Mouse (Mus musculus): ENCODE measurements at regions not wholly inside any gene's neighbourhood (a gene's known extent, or its start where the extent isn't known, plus 50 kb on each side); places are given as distances from the start of the nearest gene placed in this dataset.

DNA sequence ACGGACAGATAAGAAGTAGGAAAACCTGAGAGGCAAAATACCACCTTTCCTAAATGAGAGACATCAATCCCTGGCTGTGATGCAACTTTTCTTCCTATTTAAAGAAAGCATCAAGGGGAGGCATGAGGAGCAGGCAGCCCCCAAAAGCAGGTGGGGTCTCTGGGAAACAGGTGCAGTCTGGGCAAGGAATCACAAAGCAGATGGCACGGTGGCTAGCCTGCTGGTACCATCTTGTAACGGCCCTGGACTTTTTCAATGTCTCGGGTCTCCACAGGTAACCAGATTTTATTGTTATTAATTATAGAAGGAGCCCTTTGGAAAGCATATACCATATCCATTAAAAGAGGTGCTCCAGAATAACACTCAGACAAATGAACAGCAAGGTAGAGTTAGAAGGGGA is 219.6 kb downstream of the Galc start:
- DNase-seq = no peak

DNA sequence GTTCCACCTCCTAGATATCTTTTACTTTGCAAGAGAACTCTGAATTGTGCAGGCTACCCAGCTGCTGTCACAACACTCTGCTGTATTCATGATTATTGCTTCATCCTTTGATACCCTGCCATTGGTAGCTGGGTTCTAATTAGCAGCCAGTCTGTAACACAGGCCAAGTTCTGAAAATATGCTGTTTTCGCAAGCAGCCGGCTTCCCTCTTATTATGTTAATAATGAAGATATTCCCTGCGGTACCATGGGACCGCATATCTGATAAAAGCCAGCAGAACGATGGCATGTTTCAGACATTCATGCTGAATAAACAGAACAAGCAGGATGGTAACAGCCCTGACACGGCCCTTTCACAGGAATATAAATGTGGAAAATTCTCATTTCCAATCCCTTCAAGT is 235.6 kb downstream of the Galc start:
- DNase-seq = no peak

GRCm38 (mm10) chr12:98014607-98015278 is 244.5 kb downstream of the Galc start:
- no peak for DNase-seq

DNA sequence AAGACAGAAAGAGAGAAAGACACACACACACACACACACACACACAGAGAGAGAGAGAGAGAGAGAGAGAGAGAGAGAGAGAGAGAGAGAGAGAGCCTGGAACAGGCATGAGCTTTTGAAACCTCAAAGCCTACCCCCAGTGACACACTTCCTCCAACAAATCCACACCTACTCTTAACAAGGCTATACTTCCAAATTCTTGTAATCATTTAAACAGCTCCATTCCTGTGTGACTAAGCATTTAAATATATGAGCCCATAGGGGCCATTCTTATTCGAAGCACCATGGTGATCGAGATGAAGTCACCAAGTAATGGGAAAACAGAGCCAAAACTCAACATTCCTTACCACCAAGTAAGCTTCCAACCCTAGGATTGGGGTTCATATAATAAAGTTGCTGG is 250.1 kb downstream of the Galc start:
- DNase-seq = no peak

DNA sequence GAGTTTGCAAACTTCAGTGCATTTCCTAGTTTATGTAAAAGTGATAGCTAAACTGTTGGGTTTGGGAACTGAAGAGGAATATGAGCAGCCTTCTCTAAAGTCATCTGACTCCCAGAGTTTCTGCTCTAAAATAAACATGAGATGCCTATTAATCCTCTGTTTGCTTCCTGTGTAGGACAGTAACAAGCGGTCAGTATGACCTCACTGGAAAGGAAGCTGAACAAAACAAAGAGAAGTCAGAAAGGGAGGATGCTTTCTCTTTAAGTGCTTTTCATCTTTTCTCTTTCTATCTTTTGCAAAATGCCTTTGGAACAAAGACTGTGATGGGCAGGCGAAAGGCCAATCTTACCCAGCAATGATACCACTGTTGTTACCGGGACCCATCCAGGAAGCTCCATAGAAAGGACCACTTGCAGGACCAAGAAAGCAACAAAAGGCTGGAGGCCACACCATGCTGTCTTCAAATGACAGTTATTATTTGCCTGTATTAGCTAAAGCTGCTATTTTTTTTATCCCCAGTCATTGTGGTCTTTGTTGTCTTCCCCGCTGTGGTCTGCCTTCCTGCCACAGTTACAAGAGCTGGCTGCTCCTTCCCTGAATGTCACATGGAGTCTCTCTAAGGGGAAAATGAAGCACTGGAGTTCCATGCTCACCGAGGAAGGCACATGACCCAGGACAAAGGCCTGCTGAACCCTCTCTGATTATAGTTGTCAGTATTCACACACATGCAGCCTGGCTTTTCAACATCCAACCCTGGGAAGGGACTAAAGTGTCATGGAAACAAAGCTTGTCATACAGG is 253.4 kb downstream of the Galc start:
- DNase-seq = no peak

DNA sequence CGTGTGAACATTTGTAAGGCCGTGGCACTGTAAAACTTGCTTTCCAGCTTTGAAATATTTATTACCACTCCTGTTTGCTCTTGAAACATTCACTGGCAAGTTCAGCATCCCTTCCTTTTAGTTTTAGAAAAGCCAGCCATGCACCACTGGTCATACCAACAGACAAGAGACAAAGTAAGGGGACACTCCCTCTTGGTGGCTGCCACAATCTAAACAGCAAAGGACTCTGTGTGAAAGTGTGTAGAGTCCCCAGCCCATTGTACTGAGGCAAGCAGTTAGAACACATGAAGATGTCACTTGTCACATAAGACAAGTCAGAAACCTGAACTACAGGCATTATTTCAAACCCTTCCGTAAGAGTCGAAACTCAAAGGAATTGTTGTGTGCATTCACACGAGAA is 257.0 kb downstream of the Galc start:
- DNase-seq = no peak

DNA sequence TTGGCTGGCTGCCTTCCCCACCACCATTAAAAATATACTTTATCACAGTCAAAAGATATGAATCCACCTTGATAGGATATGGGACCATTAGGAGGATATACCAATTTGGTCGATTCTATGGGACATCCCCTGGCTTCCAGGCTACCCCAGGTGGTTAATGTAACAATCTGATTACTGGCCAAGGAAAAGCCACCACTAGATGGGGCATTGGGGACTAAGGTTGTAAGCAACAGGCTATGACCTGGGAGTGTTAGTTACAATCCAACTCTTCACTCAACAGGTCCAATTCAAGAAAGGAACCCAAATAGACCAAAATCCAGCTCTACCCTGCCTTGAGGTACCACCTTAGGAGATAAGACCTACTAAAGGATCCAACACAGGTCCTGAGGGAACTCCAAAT is 264.4 kb downstream of the Galc start:
- DNase-seq = no peak

DNA sequence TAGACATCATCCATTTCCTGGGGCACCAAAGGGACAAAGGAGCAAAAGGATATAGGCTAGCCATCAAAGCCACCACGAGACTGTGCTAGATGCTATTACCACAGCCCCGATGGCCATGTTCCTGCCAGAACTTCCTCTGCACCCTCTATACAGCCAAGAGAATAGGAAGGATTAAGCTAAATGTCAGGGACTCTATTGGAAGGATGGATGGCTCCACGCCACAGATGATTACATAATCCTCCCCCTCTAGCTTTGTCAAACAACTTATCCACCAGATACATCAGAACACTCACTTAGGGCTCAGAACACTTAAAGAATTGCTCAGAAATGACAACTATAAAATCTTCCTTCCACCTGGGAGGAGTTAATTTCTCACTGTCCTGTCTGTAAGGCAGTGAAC is 265.3 kb downstream of the Galc start:
- no peak for DNase-seq

GRCm38 (mm10) chr12:97983390-97983789 is 275.9 kb downstream of the Galc start:
- no peak for DNase-seq

DNA sequence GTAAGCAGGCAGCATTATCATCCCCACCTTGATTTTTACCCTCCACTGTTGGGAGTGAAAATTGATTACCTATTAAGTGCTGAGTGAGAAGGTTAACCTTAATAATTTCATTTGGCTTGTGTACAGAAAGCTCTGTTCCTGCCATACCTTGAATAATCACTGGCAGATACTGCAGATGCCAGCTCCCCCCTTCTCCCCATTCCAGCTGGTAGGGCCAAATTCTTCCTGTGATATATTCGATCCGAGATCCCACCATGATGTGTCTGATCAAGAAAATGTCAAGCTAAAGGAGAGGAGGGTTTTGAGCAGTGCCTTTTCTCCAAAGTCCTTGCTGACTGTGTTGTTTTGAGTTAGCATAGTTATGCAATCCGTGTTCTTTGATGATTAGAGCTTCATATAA is 280.6 kb downstream of the Galc start:
- DNase-seq = no peak

DNA sequence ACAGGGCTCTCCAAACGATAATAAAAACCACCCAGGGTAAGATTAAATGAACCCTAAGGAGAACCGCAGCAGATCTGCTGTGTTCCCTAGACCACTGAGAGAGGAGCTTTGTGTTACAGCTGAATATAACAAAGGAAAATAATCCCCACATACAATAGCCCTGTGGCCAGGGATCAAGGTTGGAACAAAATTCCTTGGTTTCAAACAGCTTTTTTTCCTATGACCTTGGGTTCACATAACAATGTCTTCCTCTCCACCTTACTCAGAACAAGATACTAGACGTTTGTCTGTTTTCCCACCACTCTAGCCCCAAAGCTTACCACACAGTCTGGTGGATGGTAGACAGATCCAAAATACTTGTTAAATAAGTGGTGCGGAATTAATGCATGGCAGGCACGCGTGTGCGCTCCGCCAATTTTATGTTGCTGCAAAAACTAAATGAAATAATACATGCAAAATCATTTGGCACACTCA is 281.0 kb downstream of the Galc start:
- no peak for DNase-seq

DNA sequence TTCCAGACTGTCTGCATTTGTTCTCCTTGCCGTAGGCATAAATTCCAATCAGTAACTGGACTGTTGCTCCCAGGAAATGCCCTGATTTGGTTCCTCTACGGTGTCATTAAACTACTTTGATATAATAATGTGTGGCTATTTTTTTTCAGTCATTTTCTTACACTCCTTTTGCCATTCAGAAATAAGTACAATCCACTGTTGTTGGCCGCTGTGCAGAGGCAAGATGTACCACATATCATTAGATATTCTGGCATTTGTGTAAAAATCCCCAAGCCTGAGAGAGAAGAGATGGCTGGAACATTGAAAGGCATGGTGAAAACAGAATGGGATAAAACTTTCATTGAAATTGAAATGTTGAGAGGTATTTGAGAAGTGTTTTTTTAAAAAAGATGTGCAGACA is 281.6 kb downstream of the Galc start:
- DNase-seq = no peak

DNA sequence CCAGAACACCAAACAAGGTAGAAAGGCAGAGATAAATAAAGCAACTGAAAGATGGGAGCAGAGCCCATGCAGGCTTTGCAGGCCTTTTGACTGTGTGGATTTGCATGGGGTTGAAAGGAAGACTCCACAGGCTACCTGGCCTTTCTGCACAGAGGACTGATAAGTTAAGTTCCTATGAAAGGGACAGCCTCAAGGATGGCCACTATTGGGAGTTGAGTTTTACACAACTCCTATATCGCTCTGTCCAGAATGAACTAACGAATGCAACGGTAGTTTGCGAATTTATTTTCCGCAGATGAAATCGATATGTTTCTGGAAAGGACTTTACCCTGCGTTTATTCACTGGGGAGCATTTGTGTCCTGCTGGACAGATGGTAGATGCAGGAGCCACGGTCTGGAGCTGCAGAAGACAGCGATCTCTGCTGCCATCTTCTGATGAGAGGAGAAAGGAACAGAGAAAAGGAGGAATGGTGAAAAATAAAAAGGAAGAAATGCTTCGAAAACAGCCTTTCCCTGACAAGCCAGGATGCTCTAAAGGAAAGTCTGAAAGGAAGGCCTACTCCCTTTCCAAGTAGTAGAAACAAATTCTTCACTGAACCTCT is 285.2 kb downstream of the Galc start:
- DNase-seq = no peak

- no peak for DNase-seq
These were observed 302.1 kb downstream of the Galc start for GRCm38 (mm10) chr12:97957201-97957600.

DNA sequence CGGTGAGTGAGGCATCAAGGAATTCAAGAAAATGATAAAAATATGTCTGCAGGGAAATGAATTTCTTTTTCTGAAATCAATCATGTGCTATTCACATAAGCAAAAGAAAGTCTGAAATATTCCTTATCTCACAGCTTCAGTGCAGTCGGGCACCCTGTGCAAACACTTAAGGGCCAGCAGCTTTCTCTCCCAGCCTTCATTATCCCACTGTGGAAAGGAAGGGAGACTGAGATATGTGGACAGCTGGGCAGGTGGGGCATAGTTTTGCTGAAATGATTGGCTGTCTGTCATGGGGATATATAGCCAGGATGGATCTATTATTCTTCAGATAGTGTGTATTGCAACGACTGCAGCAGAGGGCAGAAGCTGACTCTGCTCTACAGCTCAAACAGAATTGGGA is 305.9 kb downstream of the Galc start:
- DNase-seq = no peak

DNA sequence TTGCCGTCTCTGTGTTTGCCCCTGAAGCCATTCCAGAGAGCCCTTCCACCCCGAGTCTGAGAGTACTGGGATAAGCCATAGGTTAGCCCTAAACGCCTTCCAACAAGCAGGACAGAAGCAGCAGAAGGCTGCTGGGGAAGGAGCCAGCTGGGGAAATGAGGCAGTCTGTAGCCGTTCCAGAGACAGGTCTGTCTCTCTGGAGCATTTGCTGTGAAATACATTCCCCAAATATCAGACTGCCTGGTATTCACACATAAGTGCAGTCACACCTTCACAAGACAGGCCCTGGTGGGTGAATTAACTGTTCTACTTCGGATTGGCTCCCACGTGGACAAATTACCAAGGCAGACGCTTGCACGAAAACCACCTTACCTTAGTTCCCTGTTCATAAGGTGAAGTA is 307.1 kb downstream of the Galc start:
- no peak for DNase-seq

DNA sequence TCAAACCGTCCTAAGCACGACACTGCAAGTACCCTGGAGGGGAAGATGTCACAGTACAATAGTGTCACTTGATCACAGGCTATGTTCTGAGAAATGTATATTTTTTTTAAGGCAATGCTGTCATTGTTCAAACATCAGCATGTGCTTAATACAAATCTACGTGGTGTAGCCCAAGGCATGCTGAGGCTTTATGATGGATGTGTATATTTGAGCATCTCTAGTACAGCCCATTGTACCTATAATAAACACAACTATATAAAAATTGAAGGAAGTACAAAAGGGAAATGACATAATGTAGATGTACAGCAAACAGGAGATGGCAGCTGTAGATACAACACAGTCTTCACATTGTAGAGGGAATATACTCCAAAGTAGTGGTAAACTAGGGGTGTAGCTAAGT is 309.2 kb downstream of the Galc start:
- DNase-seq = no peak

DNA sequence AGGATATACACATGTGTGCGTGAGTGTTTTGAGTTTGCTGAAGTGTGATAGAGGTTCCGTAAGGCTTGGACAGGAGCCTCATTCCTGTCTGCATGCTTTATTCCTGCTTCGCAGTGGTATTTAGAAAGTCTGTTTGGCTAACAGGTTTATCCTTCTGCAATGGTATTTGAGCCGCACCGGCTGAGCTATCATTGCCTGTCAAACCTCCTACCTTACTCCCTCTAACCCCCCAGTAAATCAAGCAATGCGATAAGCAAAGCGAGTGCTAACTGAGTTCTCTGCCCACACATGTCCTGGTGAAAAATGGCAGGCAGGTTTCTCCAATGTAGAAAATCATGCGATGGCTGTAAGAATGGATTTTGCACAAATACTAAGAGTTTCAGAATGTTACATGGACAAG is 311.8 kb downstream of the Galc start:
- no peak for DNase-seq

- no peak for DNase-seq
These were observed 320.9 kb downstream of the Galc start for GRCm38 (mm10) chr12:97938361-97938760.

DNA sequence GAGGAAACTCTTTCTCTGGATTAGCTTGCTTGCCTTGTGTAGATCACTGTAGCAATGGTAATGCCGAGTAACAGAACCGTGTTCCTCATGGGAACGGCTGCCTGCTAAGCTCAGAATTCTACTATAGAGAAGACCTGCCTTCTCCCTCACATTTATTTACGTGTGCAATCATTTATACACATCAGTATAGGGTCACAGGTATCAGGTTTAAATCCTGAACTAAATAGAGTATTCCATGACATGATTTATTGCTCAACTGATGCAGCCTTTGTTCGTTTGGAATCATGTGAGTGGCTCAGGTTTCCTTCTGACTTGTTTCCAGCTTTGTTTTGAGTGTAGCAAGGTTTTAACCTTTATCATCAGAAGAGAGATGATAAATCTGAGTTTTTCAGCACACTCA is 329.4 kb downstream of the Galc start:
- no peak for DNase-seq

DNA sequence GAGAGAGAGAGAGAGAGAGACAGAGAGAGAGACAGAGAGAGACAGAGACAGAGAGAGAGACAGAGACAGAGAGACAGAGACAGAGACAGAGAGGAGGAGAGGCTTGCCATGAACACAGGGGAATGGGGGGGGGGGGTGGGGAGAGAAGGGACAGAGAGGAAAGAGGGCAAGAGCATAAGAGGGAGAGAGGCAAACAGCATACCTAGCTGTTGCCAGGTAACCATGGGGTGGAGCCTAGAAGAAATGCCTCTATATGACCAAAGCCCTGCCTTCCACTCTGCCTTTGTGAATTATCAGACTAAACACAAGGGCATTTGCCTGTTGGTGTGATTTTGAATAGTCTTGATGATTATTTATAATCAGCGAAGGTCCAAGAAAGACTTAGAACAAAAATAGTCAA is 332.2 kb downstream of the Galc start:
- DNase-seq = no peak

DNA sequence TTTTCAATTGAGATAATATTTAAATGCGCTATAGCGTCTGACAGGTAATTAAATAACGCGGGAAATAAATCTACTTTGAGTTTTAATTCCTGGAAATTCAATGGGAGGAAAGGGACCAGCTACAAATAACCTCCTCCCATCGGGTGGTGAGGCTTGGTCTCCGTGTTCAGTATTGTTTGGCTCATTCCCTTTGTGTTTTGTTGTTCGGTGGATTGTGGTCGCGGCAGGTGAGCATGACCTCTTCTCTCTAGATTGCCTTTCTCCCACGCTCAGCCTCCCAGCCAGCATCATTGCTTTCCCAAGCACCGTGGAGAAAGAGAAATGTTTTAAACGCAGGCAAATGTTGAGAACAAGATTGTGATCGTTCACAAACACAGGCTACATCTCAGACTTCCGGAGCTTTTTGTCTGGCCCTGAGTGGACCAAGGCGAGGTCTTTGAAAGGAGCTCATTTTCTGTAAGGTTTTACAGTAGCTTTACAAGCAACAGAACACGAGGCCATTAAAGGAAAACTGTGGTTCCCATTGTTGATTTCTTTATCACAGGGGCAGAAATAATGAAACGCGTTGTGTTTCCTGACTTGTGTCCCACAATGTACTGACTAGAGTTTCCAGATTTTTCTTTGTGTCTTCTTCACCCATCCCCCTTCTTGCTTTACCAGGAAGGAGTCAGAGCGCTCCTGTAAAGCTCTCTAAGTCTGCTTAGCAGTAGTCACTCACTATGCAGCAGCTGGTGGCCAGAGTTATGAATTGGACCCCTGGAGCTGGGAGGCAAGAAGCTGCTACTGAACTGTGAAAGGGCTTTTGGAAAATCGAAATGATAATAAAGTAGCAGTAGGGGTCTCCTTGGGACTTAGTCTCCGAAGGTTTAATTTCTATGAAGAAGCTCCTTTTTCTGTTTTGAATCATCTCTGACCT is 337.7 kb downstream of the Galc start:
- no peak for DNase-seq

DNA sequence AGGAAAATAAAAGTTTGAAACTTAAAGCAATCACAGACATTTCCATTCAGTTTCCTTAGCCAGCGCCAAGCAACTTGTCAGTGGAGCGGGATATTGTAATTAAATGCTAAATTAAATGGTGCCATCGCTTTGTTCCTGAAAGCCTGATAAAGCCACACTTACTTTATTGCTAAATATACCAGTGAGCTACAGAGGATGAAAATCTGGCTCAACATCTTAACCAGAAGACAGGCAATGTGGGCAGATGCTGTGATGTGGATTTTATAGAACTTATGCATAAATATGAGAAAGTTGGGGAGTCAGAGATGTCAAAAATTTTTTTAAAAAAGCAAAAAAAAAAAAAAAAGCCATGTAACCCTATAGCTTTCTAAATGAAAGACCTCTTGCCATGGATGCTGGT is 340.8 kb downstream of the Galc start:
- no peak for DNase-seq
